Mouse (Mus musculus): ENCODE measurements around the gene Fam110a. TPM values are rescaled to one million over a fixed set of nuclear protein-coding genes. Genes with fewer than 3 reads are reported as not detected.

Fam110a gene
- polyA plus RNA-seq, 1 experiment from 2014 or later, result 31.7 TPM

DNA sequence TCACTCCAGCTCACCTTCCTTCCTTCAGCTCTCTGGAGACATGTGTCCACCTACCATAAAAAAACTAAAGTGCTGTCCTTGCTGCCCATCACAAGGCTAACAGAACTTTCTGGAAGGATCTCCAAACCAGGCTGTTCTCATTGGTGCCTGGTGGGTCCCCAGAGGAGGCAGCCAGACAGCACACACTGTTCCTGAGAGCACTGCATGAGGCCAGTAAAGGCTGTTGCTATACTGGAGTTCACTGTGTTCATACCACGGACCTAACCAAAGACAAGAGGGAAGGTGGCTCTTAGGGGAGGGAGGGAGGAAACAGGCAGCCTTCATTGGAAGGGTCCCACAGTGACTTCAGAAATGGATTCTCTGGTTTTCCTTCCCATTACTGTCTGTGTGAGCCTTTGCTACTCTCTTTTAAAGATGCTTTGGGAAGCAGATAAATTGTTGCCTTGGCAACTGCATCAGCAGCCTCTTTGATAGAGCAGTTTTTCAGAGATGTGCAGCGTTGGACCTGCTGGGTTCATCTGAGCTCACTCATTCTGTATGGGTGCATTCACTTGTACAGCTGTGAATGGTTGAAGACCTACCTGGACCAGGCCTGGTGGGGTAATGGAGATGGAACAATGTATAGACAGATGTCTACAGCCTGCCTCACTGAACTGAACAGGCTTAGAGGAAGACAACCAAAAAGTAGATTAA is 30.8 kb downstream of the Fam110a start:
- no peak overlapping the region for H3K9ac ChIP-seq (replicated peaks)
- H3K27ac ChIP-seq, result no peak overlapping the region
- H3K36me3 ChIP-seq, result no peaks in the 10 kb centered on the region
- 73% methylated on average over 2 of the region's 2 CpGs for WGBS
- peaks cover 3% of the 10 kb centered on the region; the same call in 1 of the 2 replicates for H3K27me3 ChIP-seq
- no peak overlapping the region for H3K4me3 ChIP-seq (replicated peaks)
- ATAC-seq (ENCODE audit: insufficient number of reproducible peaks, insufficient read depth, low FRiP score, low TSS enrichment, low read depth), result no peak
- no peaks in the 10 kb centered on the region for H3K4me1 ChIP-seq (replicated peaks)
- no peaks in the 10 kb centered on the region for H3K9me3 ChIP-seq
- H3K4me2 ChIP-seq, result no peak overlapping the region

DNA sequence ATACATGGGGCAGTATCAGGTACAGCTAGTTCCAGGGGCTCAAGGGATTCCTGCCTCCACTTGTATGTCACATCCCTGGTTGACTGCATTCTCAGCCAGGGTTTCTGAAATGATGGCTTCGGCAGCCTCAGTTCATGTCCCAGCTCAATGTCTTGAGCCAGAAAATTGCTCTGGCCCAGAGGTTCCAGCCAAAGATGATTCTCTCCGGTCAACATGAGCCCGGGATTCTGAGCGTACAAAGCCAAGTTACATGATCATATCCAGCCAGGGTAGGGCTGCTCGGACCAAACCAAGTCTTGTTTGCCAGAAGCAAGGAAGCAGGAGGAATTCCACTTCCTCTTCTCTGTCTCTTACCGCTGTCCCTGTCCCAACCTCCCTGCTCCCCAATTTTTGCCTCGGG is 31.7 kb downstream of the Fam110a start:
- no peak overlapping the region for H3K27ac ChIP-seq
- H3K9ac ChIP-seq (replicated peaks), result no peak overlapping the region
- no peaks in the 10 kb centered on the region for H3K36me3 ChIP-seq
- H3K4me1 ChIP-seq (replicated peaks), result no peaks in the 10 kb centered on the region
- H3K9me3 ChIP-seq, result no peaks in the 10 kb centered on the region
- H3K4me3 ChIP-seq (replicated peaks), result no peak overlapping the region
- ATAC-seq (ENCODE audit: insufficient number of reproducible peaks, insufficient read depth, low FRiP score, low TSS enrichment, low read depth), result no peak
- peaks cover 3% of the 10 kb centered on the region; the same call in 1 of the 2 replicates for H3K27me3 ChIP-seq
- no peak overlapping the region for H3K4me2 ChIP-seq
- 84% methylated on average over 7 of the region's 7 CpGs for WGBS

DNA sequence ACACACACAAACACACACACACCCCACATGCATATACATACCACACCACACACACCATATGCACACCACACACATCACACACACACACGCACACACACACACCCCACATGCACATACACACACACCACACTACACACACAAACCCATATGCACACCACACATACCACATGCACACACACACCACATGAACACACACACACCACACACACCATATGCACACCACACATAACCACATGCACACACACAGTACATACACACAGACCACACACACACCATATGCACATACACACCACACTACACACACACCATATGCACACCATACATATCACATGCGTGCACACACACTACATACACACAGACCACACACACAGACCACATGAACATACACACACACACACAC is 32.4 kb downstream of the Fam110a start:
- ATAC-seq (ENCODE audit: insufficient number of reproducible peaks, insufficient read depth, low FRiP score, low TSS enrichment, low read depth), result no peak
- WGBS, result 90% methylated on average over 2 of the region's 2 CpGs
- no peaks in the 10 kb centered on the region for H3K36me3 ChIP-seq
- no peaks in the 10 kb centered on the region for H3K4me1 ChIP-seq (replicated peaks)
- no peak overlapping the region for H3K4me2 ChIP-seq
- peaks cover 3% of the 10 kb centered on the region; the same call in 1 of the 2 replicates for H3K27me3 ChIP-seq
- H3K9me3 ChIP-seq, result no peaks in the 10 kb centered on the region
- H3K4me3 ChIP-seq (replicated peaks), result no peak overlapping the region
- no peak overlapping the region for H3K9ac ChIP-seq (replicated peaks)
- no peak overlapping the region for H3K27ac ChIP-seq

DNA sequence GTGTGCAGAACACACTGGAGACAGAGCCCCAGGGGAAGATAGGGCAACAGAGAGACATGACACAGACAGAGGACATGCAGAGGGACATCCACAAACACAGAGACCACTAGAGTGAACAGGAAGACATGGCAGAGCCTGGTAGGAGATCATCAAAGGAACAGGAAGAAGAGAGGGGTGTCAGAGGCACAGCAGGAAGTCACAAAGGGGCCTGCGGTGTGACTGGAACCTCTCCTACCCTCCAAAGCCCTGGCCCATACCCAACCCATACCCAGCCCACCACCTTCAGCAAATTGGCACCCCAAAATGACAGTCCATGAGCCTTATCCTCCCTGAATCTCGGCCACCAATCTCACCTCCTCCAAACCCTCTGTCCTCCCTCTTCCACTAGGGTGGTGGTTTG is 35.9 kb downstream of the Fam110a start:
- no peak overlapping the region for H3K4me2 ChIP-seq
- H3K27me3 ChIP-seq, result peaks cover 3% of the 10 kb centered on the region; the same call in 1 of the 2 replicates
- H3K36me3 ChIP-seq, result no peaks in the 10 kb centered on the region
- no peak for ATAC-seq (ENCODE audit: insufficient number of reproducible peaks, insufficient read depth, low FRiP score, low TSS enrichment, low read depth)
- 57% methylated on average over 2 of the region's 2 CpGs for WGBS
- no peak overlapping the region for H3K27ac ChIP-seq
- H3K9me3 ChIP-seq, result no peaks in the 10 kb centered on the region
- H3K4me1 ChIP-seq (replicated peaks), result no peaks in the 10 kb centered on the region
- H3K4me3 ChIP-seq (replicated peaks), result no peak overlapping the region
- no peak overlapping the region for H3K9ac ChIP-seq (replicated peaks)

DNA sequence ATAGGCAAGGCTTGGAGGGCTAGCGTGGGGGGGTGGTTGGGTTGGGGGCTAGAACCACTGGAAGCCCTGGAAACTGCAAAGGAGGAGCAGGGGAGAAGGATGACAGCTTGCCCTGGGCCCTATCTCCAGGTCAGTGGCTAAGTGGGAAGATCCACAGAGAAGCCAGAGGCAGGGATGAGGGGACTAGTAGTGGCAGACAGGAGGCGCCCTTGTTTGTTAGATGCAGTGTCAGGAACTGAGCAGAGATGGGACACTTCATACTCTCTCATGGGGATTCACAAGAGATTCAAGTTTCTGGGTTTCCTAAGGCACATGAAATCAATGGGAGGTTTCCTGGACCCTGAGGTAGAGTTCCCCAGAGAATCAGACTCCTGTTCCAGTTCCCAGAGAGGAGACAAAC is 38.8 kb downstream of the Fam110a start:
- no peak overlapping the region for H3K4me2 ChIP-seq
- no peak for ATAC-seq (ENCODE audit: insufficient number of reproducible peaks, insufficient read depth, low FRiP score, low TSS enrichment, low read depth)
- WGBS, result 34% methylated on average over 2 of the region's 2 CpGs

DNA sequence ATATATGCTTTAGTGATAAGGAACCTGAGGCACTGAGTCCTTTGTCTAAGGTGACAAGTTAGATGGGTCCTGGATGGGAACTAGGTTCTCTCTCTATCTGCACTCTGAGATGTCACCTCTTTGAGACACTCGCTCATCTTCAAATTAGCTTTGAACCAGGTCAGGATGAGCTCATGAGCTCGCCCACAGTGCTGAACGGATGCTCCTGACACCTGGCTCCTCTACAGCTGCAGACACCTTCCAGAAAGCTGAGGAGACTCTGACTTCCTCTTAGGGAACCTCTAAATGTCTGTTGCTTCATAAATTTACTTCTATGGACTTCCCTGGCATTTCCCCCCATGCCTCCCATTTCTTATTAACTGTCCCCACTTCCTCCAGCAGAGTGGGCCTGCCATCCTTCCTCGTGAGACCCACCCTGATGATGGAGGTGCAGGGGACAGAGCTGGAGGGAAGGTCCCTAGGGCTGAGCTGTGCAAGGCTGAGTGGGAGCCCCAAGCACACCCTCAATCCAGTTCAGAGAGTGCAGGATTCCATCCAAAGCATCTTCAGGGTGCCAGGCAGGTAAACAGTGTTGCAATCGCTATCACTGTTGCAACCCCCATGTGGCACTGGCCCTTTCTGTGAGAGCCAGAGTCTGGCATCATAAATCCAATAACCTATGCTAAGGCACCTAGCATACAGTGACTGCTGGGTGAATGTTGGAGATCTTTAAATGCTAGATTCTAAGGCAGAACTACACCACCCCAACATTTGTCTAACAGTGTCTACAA is 40.2 kb downstream of the Fam110a start:
- ATAC-seq (ENCODE audit: insufficient number of reproducible peaks, insufficient read depth, low FRiP score, low TSS enrichment, low read depth), result no peak
- Histone ChIP-seq H3K4me1 (replicated peaks) (peaks cover 5% of the 10 kb centered on the region; the same call in 1 of the 2 replicates), H3K4me2 (no peak overlapping the region), H3K36me3 (no peaks in the 10 kb centered on the region), H3K9me3 (no peaks in the 10 kb centered on the region), H3K4me3 (replicated peaks) (no peak overlapping the region), H3K27me3 (peaks cover 3% of the 10 kb centered on the region; the same call in 1 of the 2 replicates), H3K27ac (no peak overlapping the region), H3K9ac (replicated peaks) (no peak overlapping the region)
- WGBS, result 78% methylated on average over 5 of the region's 5 CpGs

More for the DNA sequence above, 38.8 kb downstream of the Fam110a start:
- no peaks in the 10 kb centered on the region for H3K36me3 ChIP-seq
- H3K9me3 ChIP-seq, result no peaks in the 10 kb centered on the region
- H3K4me1 ChIP-seq (replicated peaks), result peaks cover 5% of the 10 kb centered on the region; the same call in 1 of the 2 replicates
- H3K4me3 ChIP-seq (replicated peaks), result no peak overlapping the region
- H3K9ac ChIP-seq (replicated peaks), result no peak overlapping the region
- no peak overlapping the region for H3K27ac ChIP-seq
- peaks cover 3% of the 10 kb centered on the region; the same call in 1 of the 2 replicates for H3K27me3 ChIP-seq

DNA sequence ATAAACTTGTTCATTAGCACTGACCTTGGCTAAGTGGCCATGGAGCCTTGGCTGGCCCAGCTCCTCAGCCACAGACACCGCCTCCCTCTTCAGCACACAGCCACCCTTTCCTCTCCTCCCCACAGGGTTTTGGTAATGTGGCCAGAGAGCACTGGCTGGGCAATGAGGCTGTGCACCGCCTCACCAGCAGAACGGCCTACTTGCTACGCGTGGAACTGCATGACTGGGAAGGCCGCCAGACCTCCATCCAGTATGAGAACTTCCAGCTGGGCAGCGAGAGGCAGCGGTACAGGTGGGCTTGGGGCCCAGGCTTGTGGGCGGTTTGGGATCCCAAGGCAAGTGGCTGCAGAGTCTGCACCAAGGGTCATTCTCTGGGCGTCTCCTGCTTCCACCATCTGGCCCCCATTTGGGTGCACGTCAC is 41.2 kb downstream of the Fam110a start:
- H3K9ac ChIP-seq (replicated peaks), result no peak overlapping the region
- H3K9me3 ChIP-seq, result no peaks in the 10 kb centered on the region
- no peaks in the 10 kb centered on the region for H3K36me3 ChIP-seq
- H3K4me1 ChIP-seq (replicated peaks), result peaks cover 5% of the 10 kb centered on the region; the same call in 1 of the 2 replicates
- H3K27ac ChIP-seq, result no peak overlapping the region
- H3K4me2 ChIP-seq, result no peak overlapping the region
- H3K4me3 ChIP-seq (replicated peaks), result no peak overlapping the region
- WGBS, result 54% methylated on average over 11 of the region's 11 CpGs
- ATAC-seq (ENCODE audit: insufficient number of reproducible peaks, insufficient read depth, low FRiP score, low TSS enrichment, low read depth), result no peak
- H3K27me3 ChIP-seq, result no peaks in the 10 kb centered on the region

DNA sequence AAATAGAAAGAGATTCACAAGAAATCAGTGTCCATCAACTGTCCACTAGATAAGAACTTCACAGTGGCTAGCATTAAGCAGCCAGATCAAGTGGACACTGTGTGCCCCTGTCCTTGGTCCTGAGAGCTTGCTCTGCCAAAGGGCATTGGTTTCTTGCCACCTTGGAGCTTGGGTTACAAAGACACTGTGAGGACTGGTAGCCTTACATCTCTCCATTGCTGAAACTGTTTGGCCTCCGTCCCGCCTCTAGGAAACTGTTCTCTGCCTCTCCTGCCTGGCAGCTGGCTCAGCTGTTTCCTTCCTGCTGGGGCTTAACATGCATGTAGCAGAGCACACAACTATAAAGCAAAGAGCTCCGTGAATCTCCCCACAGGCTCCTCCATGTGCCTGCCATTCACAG is 42.1 kb downstream of the Fam110a start:
- ATAC-seq (ENCODE audit: insufficient number of reproducible peaks, insufficient read depth, low FRiP score, low TSS enrichment, low read depth), result no peak
- no peak overlapping the region for H3K9ac ChIP-seq (replicated peaks)
- no peak overlapping the region for H3K27ac ChIP-seq
- H3K27me3 ChIP-seq, result no peaks in the 10 kb centered on the region
- H3K4me2 ChIP-seq, result no peak overlapping the region
- H3K36me3 ChIP-seq, result no peaks in the 10 kb centered on the region
- WGBS, result 62% methylated on average over 3 of the region's 3 CpGs
- peaks cover 5% of the 10 kb centered on the region; the same call in 1 of the 2 replicates for H3K4me1 ChIP-seq (replicated peaks)
- H3K4me3 ChIP-seq (replicated peaks), result no peak overlapping the region
- H3K9me3 ChIP-seq, result no peaks in the 10 kb centered on the region

DNA sequence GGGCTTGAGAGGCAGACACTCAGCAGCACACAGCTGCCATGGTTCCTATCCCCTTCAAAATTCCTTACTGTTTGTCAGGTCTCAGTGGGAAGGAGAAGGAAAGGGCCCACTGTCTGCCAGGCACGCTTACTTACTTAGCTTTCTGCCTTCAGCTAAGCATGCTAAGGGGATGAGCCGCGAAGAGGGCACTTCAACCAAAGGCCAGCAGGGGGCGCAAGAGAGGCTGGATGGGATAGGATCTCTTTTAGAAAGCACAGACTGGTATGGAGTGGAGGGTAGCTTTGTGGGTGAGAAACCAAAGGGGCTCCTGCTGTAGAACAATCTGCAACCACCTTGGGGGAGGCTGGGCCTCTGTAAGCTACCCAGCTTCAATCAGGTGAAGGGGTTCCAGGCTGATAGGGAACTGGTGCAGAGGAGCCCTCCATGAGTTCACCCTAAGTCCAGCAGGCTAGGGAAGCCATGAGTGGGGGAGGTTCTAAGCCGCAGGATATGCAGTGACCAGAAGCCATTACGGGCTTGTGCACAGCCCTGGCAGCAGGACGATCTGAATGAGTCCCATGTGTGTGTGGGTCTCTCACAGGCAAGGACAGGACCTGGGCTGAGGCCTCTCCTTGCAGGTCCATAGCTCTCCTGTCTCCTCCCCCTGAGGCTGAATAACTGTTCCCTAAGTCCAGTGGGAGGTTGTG is 49.5 kb downstream of the Fam110a start:
- Histone ChIP-seq H3K9ac (replicated peaks) (no peak overlapping the region), H3K36me3 (no peaks in the 10 kb centered on the region), H3K4me3 (replicated peaks) (no peak overlapping the region), H3K9me3 (no peaks in the 10 kb centered on the region), H3K27me3 (no peaks in the 10 kb centered on the region), H3K4me2 (no peak overlapping the region), H3K27ac (no peak overlapping the region), H3K4me1 (replicated peaks) (no peaks in the 10 kb centered on the region)
- ATAC-seq (ENCODE audit: insufficient number of reproducible peaks, insufficient read depth, low FRiP score, low TSS enrichment, low read depth), result no peak
- WGBS, result 34% methylated on average over 7 of the region's 7 CpGs

DNA sequence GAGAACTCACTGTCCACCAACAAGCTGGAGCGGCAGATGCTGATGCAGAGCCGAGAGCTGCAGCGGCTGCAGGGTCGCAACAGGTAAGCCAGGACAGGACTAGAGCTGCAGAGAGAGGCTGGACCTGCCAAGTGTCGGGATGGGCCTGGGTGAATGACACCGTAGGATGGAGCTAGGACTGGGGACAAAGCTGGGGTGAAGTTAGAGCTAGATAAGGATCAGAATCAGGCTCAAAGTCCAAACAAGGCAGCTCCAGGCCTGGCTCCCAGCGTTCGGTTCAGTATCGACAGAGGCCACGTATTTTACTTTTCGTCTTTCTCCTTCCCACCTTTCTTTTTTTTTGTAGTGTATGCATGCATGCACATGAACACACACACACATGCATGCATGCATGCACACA is 52.9 kb downstream of the Fam110a start:
- no peak overlapping the region for H3K9ac ChIP-seq (replicated peaks)
- H3K27me3 ChIP-seq, result no peaks in the 10 kb centered on the region
- H3K9me3 ChIP-seq, result no peaks in the 10 kb centered on the region
- H3K27ac ChIP-seq, result no peak overlapping the region
- 0 out of 2 replicates have a peak, but pooled peaks cover under 1% of the 10 kb centered on the region for H3K4me1 ChIP-seq (replicated peaks)
- 88% methylated on average over 11 of the region's 11 CpGs for WGBS
- H3K4me3 ChIP-seq (replicated peaks), result no peak overlapping the region
- H3K4me2 ChIP-seq, result no peak overlapping the region
- ATAC-seq (ENCODE audit: insufficient number of reproducible peaks, insufficient read depth, low FRiP score, low TSS enrichment, low read depth), result no peak
- H3K36me3 ChIP-seq, result no peaks in the 10 kb centered on the region

DNA sequence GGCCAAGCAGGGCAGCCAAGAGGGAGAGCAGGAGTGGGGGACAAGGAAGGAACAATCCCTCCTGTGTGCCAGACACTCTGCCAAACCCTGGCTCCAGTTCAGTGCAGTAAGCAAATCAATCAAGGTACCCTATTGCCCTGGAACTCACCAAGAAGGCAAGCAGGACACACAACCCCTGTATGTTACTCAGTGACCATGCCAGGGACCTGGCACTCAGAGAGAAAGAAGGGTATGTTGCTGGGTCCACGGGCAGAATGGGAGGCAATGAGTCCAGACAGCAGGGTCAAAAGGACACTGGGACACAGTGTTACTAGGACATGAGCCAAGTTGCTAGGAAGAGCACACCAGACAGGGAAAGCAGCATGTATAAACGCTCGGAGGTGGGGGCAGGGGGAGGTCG is 54.3 kb downstream of the Fam110a start:
- no peaks in the 10 kb centered on the region for H3K27me3 ChIP-seq
- peaks cover 13% of the 10 kb centered on the region; the same call in 1 of the 2 replicates for H3K4me1 ChIP-seq (replicated peaks)
- no peak overlapping the region for H3K9ac ChIP-seq (replicated peaks)
- no peak overlapping the region for H3K4me3 ChIP-seq (replicated peaks)
- no peak overlapping the region for H3K4me2 ChIP-seq
- ATAC-seq (ENCODE audit: insufficient number of reproducible peaks, insufficient read depth, low FRiP score, low TSS enrichment, low read depth), result no peak
- H3K27ac ChIP-seq, result no peak overlapping the region
- H3K36me3 ChIP-seq, result no peaks in the 10 kb centered on the region
- H3K9me3 ChIP-seq, result no peaks in the 10 kb centered on the region
- WGBS, result 62% methylated on average over 4 of the region's 4 CpGs
